Mouse (Mus musculus): ENCODE results near the gene Ctsa.

- TF ChIP-seq CTCF (IDR thresholded peaks at IDR 0.05; ENCODE audit: control insufficient read depth, insufficient read depth, insufficient replicate concordance, low read depth, low read length) (no peak), POLR2A (IDR thresholded peaks at IDR 0.05; ENCODE audit: control insufficient read depth, low read depth, low read length) (no peak)
Observed at GRCm38 (mm10) chr2:164829090-164829489, 3.6 kb upstream of the Ctsa start.
